Mouse (Mus musculus) kidney, embryonic 15.5 days (tissue): ENCODE measurements around the gene Drap1. TPM values are rescaled to one million over a fixed set of nuclear protein-coding genes. Genes with fewer than 3 reads are reported as not detected.
A peak's percentile ranks its signal among the peaks of the same experiment; 100 is the strongest.
"Not testable (repeated sequence)": the region's sequence is repeated elsewhere in the genome, so short reads cannot be mapped to it uniquely, and the experiment has no call there.

Source experiments
- ATAC-seq: fragments of 200-750 bp; cut with Nextera tagmentation; replicated peaks from 2 replicates; pipeline ENCODE4 v1.8.0; 2017; ENCODE audit warnings: moderate TSS enrichment; ENCODE audit not compliant: low FRiP score
- H3K27ac ChIP-seq: fragments of 300-500 bp; sonication (generic); 2 replicates; pipeline ENCODE4 v1.5.1; 2015; ENCODE audit warnings: mild to moderate bottlenecking, inconsistent platforms
- H3K27me3 ChIP-seq: fragments of 300-500 bp; sonication (generic); 2 replicates; pipeline ENCODE4 v1.6.1; 2015; ENCODE audit warnings: inconsistent platforms
- H3K36me3 ChIP-seq: fragments of 300-500 bp; sonication (generic); 2 replicates; pipeline ENCODE4 v1.6.1; 2015; ENCODE audit warnings: inconsistent platforms
- H3K4me1 ChIP-seq: fragments of 300-500 bp; sonication (generic); 2 replicates; pipeline ENCODE4 v1.6.1; 2015; ENCODE audit warnings: inconsistent platforms
- H3K4me2 ChIP-seq: fragments of 300-500 bp; sonication (generic); 2 replicates; pipeline ENCODE4 v1.6.1; 2015; ENCODE audit warnings: moderate library complexity, mild to moderate bottlenecking, inconsistent platforms
- H3K4me3 ChIP-seq: fragments of 300-500 bp; sonication (generic); replicated peaks from 2 replicates; pipeline ENCODE4 v1.5.1; 2015; ENCODE audit warnings: mild to moderate bottlenecking, inconsistent platforms
- H3K9ac ChIP-seq: fragments of 300-500 bp; sonication (generic); 2 replicates; pipeline ENCODE4 v1.6.1; 2015; ENCODE audit warnings: mild to moderate bottlenecking, inconsistent platforms
- H3K9me3 ChIP-seq: fragments of 300-500 bp; sonication (generic); replicated peaks from 2 replicates; pipeline ENCODE4 v1.6.1; 2016; ENCODE audit warnings: inconsistent platforms
- WGBS: fragments of 180-500 bp; shearing (Covaris S2); methylation state at CpG from one replicate; pipeline ENCODE4 v1.1.7; 2015; ENCODE audit warnings: mixed read lengths; 5-methylcytosine and 5-hydroxymethylcytosine counted together
- polyA plus RNA-seq: library from polyadenylated mRNA; unstranded; fragments of >200 nt; fragmentation: Nextera tagmentation; extraction: Ambion mirVana; gene quantifications from 2 replicates; pipeline ENCODE4 v1.2.1, GENCODE M21; 2015

Drap1 gene
- polyA plus RNA-seq, 1 experiment from 2014 or later = 248 TPM

DNA sequence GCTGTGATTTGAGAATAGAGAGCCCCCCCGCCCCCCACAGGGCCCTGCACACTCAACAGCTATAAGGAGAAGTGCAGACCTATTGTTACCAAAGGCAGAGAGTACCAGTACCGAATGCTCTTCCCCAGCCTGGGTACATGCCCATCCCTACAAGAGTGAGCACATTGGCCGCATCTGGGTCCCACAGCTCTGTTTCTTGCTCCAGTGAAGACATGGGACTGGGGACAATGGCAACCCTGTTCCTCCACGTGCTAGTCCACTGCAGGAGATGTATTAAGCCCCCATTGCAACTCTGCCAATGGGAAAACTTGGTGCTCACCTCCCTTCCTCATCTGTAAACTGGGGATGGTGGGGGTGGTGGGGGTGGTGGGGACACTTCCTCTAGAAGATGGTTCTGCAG, 10.9 kb downstream of the Drap1 start:
- H3K9me3 ChIP-seq = no peaks in the 10 kb centered on the region
- no peak for ATAC-seq
- no peak overlapping the region for H3K9ac ChIP-seq
- 0 out of 2 replicates have a peak, but pooled peaks cover 2% of the 10 kb centered on the region for H3K4me1 ChIP-seq
- H3K27me3 ChIP-seq = no peaks in the 10 kb centered on the region
- H3K36me3 ChIP-seq = peaks cover 18% of the 10 kb centered on the region
- no peak overlapping the region for H3K4me2 ChIP-seq
- no peak overlapping the region for H3K4me3 ChIP-seq
- no peak overlapping the region for H3K27ac ChIP-seq
- 77% methylated on average over 4 of the region's 4 CpGs for WGBS

DNA sequence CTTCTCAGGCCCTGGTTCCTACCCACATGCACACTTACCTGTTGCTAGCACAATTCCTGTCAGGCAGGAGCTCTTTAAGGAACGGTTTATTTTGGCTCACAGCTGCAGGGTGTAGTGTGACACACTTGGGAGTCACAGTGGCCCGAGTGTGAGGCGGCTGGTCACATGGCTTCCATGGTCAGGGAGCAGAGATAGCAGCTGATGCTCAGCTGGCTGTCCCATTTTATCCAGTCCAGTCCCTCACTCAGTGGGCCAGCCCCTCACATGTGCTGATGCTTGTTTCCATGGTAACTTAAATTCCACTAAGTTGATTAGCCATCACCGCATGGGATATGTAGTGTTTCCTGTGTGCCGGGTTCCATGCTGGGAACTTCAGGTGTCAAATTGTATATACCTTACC, 12.8 kb downstream of the Drap1 start:
- no peak overlapping the region for H3K4me3 ChIP-seq
- ATAC-seq = no peak
- no peaks in the 10 kb centered on the region for H3K27me3 ChIP-seq
- H3K9me3 ChIP-seq = no peaks in the 10 kb centered on the region
- peaks cover 12% of the 10 kb centered on the region for H3K4me1 ChIP-seq
- WGBS = 54% methylated on average over 5 of the region's 5 CpGs
- peaks cover 9% of the 10 kb centered on the region; the same call in 1 of the 2 replicates for H3K36me3 ChIP-seq
- no peak overlapping the region for H3K9ac ChIP-seq
- H3K27ac ChIP-seq = no peak overlapping the region
- no peak overlapping the region for H3K4me2 ChIP-seq

DNA sequence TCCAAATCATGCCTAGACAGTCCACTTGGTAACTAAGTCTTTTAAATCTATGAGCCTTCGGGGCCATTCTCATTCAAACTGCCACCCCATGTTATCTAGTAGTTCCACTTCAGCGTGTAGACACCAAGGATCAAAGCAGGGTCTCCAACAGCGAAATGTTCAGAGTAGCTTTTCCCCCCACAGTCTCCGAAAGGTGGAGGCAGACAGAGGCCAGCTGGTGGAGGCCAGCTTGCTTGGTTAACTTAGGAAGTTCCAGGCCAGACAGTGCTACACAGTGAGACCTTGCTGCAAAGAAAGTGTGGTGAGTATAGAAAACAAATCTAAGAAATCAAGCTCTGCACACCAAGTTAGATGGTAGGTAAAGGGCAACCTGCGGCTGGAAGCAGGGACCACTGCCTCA, 14.1 kb downstream of the Drap1 start:
- ATAC-seq = no peak

DNA sequence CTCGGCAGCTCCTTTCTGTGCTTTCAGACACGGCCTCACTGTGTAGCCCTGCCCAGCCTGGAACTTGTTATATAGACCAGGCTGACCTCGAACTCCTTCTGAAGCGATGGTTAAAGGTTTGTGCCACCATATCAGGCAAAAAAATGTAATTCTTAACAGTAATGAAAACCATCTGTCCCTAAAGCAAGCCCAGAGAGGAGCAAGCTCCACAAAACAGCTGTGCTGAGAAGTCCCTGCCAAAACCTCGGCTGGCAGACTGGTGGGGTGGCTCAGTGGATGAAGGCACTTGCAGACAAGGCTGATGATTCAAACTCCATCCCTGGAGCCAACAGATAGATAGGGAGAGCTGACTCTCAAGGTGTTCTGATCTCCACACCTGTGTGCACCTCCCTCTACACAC, 15.7 kb downstream of the Drap1 start:
- WGBS = 69% methylated on average over 5 of the region's 5 CpGs
- Histone ChIP-seq H3K9ac (no peak overlapping the region), H3K36me3 (peaks cover 9% of the 10 kb centered on the region; the same call in 1 of the 2 replicates), H3K9me3 (no peaks in the 10 kb centered on the region), H3K4me1 (peaks cover 16% of the 10 kb centered on the region), H3K27ac (no peak overlapping the region), H3K27me3 (no peaks in the 10 kb centered on the region), H3K4me2 (no peak overlapping the region), H3K4me3 (no peak overlapping the region)
- no peak for ATAC-seq

More for the DNA sequence above, 14.1 kb downstream of the Drap1 start:
- no peak overlapping the region for H3K27ac ChIP-seq
- H3K4me3 ChIP-seq = no peak overlapping the region
- no peak overlapping the region for H3K9ac ChIP-seq
- no peaks in the 10 kb centered on the region for H3K9me3 ChIP-seq
- no peak overlapping the region for H3K4me2 ChIP-seq
- peaks cover 9% of the 10 kb centered on the region; the same call in 1 of the 2 replicates for H3K36me3 ChIP-seq
- H3K4me1 ChIP-seq = peaks cover 16% of the 10 kb centered on the region
- 83% methylated on average over 5 of the region's 5 CpGs for WGBS
- no peaks in the 10 kb centered on the region for H3K27me3 ChIP-seq

DNA sequence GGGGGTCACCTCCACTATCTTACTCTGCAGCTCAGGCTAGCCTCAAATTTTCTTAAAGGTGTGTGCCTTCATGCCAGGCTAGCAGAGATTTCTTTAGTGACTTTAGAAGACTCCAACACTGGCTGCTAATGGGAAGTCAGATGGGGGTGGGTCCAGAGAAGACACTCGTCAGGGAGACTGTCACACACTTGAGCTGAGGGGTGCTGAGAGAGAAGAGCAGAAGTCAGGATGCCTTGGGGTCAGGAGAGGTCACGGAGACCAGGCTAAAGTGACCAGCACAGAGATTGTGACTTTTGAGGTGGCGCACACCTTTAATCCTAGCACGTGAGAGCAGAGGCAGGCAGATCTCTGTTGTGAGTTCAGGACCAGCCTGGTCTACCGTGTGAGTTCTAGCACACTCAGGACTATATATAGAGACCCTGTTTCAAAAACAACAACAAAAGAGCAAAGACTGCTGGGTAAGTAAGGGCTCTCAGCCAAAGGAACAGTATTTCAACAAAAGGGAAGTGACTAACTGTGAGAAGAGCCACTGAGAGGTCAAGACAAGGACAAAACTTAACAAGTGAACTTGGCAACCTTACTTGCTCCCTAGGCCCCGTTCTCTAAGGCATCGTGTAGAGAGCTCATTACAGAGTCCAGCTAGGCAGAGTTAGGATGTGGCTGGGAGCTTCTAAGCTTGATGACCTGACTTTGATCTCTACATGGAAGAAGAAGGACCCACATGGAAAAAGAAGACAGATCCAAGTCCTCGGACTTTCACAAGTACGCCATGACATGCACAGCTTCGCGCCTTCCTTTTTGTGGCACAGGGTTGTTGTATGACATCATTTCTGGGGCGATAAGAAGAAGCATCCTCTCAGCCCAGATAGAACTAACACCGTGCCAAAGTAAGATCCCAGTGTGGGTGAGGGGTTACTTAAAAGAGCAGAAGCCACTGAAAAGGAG, 16.4 kb downstream of the Drap1 start:
- ATAC-seq = no peak
- no peak overlapping the region for H3K4me3 ChIP-seq
- H3K9me3 ChIP-seq = no peaks in the 10 kb centered on the region
- H3K36me3 ChIP-seq = peaks cover 9% of the 10 kb centered on the region; the same call in 1 of the 2 replicates
- peaks cover 16% of the 10 kb centered on the region for H3K4me1 ChIP-seq
- H3K27ac ChIP-seq = 0 out of 2 replicates have a peak overlapping the region, but pooled peaks have one; percentile 25
- H3K27me3 ChIP-seq = no peaks in the 10 kb centered on the region
- peak overlapping the region; percentile 66 for H3K4me2 ChIP-seq
- no peak overlapping the region for H3K9ac ChIP-seq
- 85% methylated on average over 13 of the region's 13 CpGs for WGBS

DNA sequence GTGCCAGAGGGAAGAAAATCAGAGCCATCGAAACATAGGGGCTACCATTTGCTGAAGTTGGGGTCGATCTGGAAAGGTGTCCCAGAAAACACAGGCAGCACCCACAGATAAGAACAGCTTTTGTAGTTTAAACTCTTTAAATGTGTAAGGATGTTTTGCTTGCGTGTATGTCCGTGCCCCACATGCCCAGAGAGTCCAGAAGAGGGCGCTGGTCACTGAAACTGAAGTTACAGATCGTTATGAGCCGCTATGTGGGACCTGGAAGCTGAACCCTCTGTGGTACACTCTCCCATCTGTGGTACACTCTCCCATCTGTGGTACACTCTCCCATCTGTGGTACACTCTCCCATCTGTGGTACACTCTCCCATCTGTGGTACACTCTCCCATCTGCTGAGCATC, 17.6 kb downstream of the Drap1 start:
- H3K27ac ChIP-seq = peak overlapping the region; percentile 93
- ATAC-seq = peak; percentile 73
- WGBS = 20% methylated on average over 7 of the region's 7 CpGs

DNA sequence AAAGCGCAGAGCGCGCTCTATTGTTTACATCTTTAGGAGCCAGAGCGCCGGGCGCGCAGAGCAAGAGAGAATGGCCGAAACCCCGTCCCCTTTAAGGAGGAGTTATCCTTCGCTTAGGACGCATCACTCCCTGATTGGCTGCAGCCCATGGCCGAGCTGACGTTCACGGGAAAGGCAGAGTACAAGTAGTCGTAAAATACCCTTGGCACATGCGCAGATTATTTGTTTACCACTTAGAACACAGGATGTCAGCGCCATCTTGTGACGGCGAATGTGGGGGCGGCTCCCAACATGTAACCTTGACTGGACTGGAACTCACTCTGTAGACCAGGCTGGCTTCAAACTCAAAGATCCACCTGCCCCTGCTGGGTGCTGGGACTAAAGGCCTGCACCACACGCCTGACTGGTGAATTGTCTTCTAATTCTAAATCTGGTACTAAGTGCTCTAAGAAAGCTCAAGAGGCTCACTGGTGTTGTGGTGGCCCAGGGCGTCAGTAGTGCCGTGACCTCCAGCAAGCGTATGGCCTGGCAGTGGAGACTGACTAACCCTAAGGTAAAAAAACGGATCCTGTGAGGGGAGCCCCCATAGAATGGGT, 18.1 kb downstream of the Drap1 start:
- H3K27me3 ChIP-seq = not testable (repeated sequence)
- H3K27ac ChIP-seq = peak overlapping the region; percentile 93

More for the DNA sequence above, 17.6 kb downstream of the Drap1 start:
- H3K9ac ChIP-seq = peak overlapping the region; percentile 56
- H3K36me3 ChIP-seq = peaks cover 9% of the 10 kb centered on the region; the same call in 1 of the 2 replicates
- H3K4me1 ChIP-seq = peaks cover 16% of the 10 kb centered on the region
- no peaks in the 10 kb centered on the region for H3K27me3 ChIP-seq
- no peaks in the 10 kb centered on the region for H3K9me3 ChIP-seq
- peak overlapping the region; percentile 55 for H3K4me3 ChIP-seq
- peak overlapping the region; percentile 66 for H3K4me2 ChIP-seq

DNA sequence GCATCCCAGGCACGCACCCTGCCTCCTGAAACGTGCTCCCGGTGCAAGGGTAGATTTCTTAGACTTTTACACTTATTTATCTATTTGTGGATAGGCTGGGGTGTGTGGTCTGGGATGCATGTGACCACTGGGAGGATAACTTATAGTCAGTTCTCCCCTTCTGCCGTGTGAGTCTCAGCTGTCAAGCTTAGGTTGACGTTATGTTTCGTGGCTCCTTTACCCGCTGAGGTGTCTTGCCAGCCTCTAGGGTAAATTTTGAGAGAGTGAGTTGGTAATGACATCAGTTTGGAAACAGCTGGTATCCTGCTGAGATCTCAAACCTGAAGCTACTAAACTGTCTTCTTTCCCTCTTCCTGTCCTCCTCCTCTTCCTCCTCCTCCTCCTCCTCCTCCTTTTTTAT, 18.9 kb downstream of the Drap1 start:
- H3K9ac ChIP-seq = peak overlapping the region; percentile 50
- ATAC-seq = no peak
- 28% methylated on average over 7 of the region's 7 CpGs for WGBS
- H3K27me3 ChIP-seq = no peaks in the 10 kb centered on the region
- H3K27ac ChIP-seq = peak overlapping the region; percentile 66; the same call in 1 of the 2 replicates
- H3K4me3 ChIP-seq = peak overlapping the region; percentile 40
- peak overlapping the region; percentile 64 for H3K4me2 ChIP-seq
- H3K9me3 ChIP-seq = no peaks in the 10 kb centered on the region
- H3K36me3 ChIP-seq = peaks cover 9% of the 10 kb centered on the region; the same call in 1 of the 2 replicates
- H3K4me1 ChIP-seq = peaks cover 16% of the 10 kb centered on the region

More for the DNA sequence above, 18.1 kb downstream of the Drap1 start:
- peak; percentile 79 for ATAC-seq
- peak overlapping the region; percentile 66 for H3K4me2 ChIP-seq
- H3K9me3 ChIP-seq, H3K36me3 ChIP-seq: not testable (repeated sequence)
- H3K4me1 ChIP-seq = peaks cover 16% of the 10 kb centered on the region
- peak overlapping the region; percentile 56 for H3K9ac ChIP-seq
- peak overlapping the region; percentile 55 for H3K4me3 ChIP-seq
- 10% methylated on average over 21 of the region's 25 CpGs for WGBS

DNA sequence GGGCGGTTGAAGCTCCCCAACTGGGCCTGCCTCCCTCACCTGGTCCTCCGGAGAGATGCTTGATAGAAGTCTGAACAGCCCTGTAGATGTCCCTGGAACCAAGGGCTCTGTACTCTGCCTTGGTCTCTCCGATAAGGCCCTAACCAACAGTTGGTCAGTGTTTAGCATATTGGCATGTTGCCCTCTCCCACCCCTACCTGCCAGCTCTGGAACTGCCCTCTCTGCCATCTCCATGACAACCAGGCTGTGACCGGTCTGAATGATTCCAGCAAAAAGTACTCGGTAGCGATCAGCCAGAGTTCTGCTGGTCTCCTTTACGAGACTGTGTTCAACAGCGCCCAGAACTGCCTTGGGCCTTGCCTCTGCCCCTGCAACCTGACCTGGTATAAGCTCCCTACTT, 22.5 kb downstream of the Drap1 start, which contains the start of gene Tsga10ip:
Tsga10ip (minus strand) TSS at position 234 of the 400 bp plus-strand sequence.
- H3K36me3 ChIP-seq = no peaks in the 10 kb centered on the region
- no peaks in the 10 kb centered on the region for H3K27me3 ChIP-seq
- no peaks in the 10 kb centered on the region for H3K9me3 ChIP-seq
- H3K4me2 ChIP-seq = no peak within 1 kb of the TSS
- 71% methylated on average over 8 of the region's 8 CpGs for WGBS
- ATAC-seq = no peak
- H3K9ac ChIP-seq = no peak within 1 kb of the TSS
- H3K27ac ChIP-seq = no peak within 1 kb of the TSS
- no peak within 1 kb of the TSS for H3K4me3 ChIP-seq
- peaks cover 4% of the 10 kb centered on the region for H3K4me1 ChIP-seq

DNA sequence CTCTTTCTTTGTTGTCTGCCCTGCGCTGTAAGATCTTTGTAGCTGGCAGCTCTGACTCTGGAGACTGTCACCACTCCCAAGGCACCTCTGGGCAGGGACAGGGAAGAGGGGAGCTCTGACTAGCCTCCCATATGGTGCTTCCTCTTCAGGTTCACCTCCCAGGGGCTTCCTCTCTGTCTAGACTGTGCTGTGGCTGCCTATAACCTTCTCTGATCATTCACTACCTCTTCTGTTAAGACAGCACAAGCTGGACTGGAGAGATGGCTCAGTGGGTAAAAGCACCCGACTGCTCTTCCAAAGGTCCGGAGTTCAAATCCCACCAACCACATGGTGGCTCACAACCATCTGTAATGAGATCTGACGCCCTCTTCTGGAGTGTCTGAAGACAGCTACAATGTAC, 23.7 kb downstream of the Drap1 start:
- H3K27me3 ChIP-seq, ATAC-seq, H3K4me2 ChIP-seq, H3K36me3 ChIP-seq, H3K9ac ChIP-seq, H3K4me3 ChIP-seq, H3K4me1 ChIP-seq, H3K9me3 ChIP-seq, H3K27ac ChIP-seq: not testable (repeated sequence)
- WGBS = 72% methylated on average over 4 of the region's 4 CpGs

DNA sequence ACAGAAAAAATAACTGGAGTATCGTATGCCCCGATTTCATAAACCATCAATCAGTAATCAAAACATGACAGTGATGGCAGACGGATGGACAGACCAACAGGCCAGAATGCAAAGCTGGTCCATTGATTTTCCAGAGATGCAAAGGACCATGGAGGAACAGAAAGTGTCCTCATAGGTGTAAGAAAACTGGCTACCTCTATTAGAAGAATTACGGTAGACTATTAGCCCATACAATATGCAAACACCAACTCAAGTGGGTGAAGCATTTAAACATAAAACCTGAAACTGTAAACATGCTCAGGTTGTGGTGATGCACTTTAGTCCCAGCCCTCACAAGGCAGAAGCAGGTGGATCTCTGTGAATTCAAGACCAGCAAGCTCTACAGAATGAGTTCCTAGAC, 29.4 kb downstream of the Drap1 start:
- WGBS = 69% methylated on average over 4 of the region's 4 CpGs
- H3K4me3 ChIP-seq = no peak overlapping the region
- peaks cover 5% of the 10 kb centered on the region for H3K4me1 ChIP-seq
- no peaks in the 10 kb centered on the region for H3K27me3 ChIP-seq
- no peak overlapping the region for H3K27ac ChIP-seq
- H3K9me3 ChIP-seq = no peaks in the 10 kb centered on the region
- H3K9ac ChIP-seq = no peak overlapping the region
- no peak overlapping the region for H3K4me2 ChIP-seq
- H3K36me3 ChIP-seq = no peaks in the 10 kb centered on the region
- no peak for ATAC-seq

DNA sequence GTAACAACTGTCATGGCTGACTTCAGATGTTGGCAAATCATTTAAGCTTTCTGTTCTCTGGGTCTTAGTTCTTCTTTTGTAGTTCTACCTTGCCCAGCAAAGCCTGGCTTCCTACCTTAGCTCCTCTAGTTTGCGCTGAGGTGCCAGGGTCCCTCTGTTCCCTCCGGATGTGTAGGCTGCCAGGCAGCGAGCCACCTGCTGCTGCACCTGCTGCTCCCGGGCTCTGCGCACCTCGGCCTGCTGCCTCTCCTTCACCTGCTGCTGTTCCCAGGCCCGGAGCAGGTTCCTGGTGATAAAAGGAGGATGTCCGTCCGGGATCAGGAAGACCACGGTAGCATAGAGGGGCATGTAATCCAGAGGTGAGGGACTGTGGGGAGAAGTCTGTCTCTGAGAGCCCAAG, 30.6 kb downstream of the Drap1 start:
- Histone ChIP-seq H3K4me2 (no peak overlapping the region), H3K4me1 (peaks cover 16% of the 10 kb centered on the region), H3K27me3 (no peaks in the 10 kb centered on the region), H3K9ac (no peak overlapping the region), H3K36me3 (no peaks in the 10 kb centered on the region), H3K4me3 (no peak overlapping the region), H3K27ac (no peak overlapping the region), H3K9me3 (no peaks in the 10 kb centered on the region)
- no peak for ATAC-seq
- 41% methylated on average over 10 of the region's 10 CpGs for WGBS
